Mouse (Mus musculus) MEL (cell line): ENCODE results near the gene Amz2. TPM values are rescaled to one million over a fixed set of nuclear protein-coding genes. Genes with fewer than 3 reads are reported as not detected.

ENCODE experiments used
- DNase-seq: peaks from one replicate; pipeline ENCODE4 v3.0.0; 2011; ENCODE audit warnings: low read depth, low spot score
- H3K27ac ChIP-seq: 2 replicates; pipeline ENCODE4 v1.5.1; 2012; ENCODE audit warnings: low read depth, mild to moderate bottlenecking, control low read depth, low read length, moderate library complexity; ENCODE audit not compliant: control insufficient read depth
- H3K27me3 ChIP-seq, 2 experiments: fragments of 150-350 bp in 1 of 2; sonication (generic) in 1 of 2; 2 replicates each; pipeline ENCODE4 v1.6.1; 2012; ENCODE audit warnings: low read length in 2 of 2, mild to moderate bottlenecking in 2 of 2, improper control_type of control experiment in 1 of 2, moderate library complexity in 1 of 2; ENCODE audit not compliant: insufficient read depth in 2 of 2, control insufficient read depth in 1 of 2
- H3K36me3 ChIP-seq, 2 experiments: 2 replicates each; pipeline ENCODE4 v1.6.1; 2012 to 2014; ENCODE audit warnings: low read length in 2 of 2, improper control_type of control experiment in 1 of 2, inconsistent platforms in 1 of 2, mild to moderate bottlenecking in 1 of 2; ENCODE audit not compliant: insufficient read depth in 2 of 2, control insufficient read depth in 1 of 2
- H3K4me1 ChIP-seq, 2 experiments: fragments of 150-350 bp in 1 of 2; sonication (generic) in 1 of 2; 2 replicates each; pipeline ENCODE4 v1.6.1; 2012; ENCODE audit warnings: low read length in 2 of 2, improper control_type of control experiment in 1 of 2, mild to moderate bottlenecking in 1 of 2; ENCODE audit not compliant: insufficient read depth in 2 of 2, control insufficient read depth in 1 of 2
- H3K4me3 ChIP-seq, 2 experiments: fragments of 150-350 bp in 1 of 2; sonication (generic) in 1 of 2; 2 replicates each; pipeline ENCODE4 v1.5.1; 2012; ENCODE audit warnings: low read depth in 2 of 2, low read length in 2 of 2, mild to moderate bottlenecking in 2 of 2, moderate library complexity in 2 of 2, control low read depth in 1 of 2, improper control_type of control experiment in 1 of 2; ENCODE audit not compliant: control insufficient read depth in 1 of 2, insufficient read depth in 1 of 2
- H3K79me2 ChIP-seq: 2 replicates; pipeline ENCODE4 v1.6.1; 2012; ENCODE audit warnings: mild to moderate bottlenecking, low read length, moderate library complexity; ENCODE audit not compliant: control insufficient read depth, poor library complexity, insufficient read depth
- H3K9ac ChIP-seq: 2 replicates; pipeline ENCODE4 v1.6.1; 2012; ENCODE audit warnings: low read depth, mild to moderate bottlenecking, control low read depth, low read length, moderate library complexity; ENCODE audit not compliant: control insufficient read depth, poor library complexity, severe bottlenecking
- H3K9me3 ChIP-seq: fragments of 150-350 bp; sonication (generic); replicated peaks from 2 replicates; pipeline ENCODE4 v1.6.1; 2012; ENCODE audit warnings: mild to moderate bottlenecking, low read length, improper control_type of control experiment, moderate library complexity; ENCODE audit not compliant: insufficient read depth
- BHLHE40 ChIP-seq: IDR thresholded peaks from 2 replicates; pipeline ENCODE4 v1.6.1; 2012; ENCODE audit warnings: low read depth, mild to moderate bottlenecking, inconsistent platforms, low read length, improper control_type of control experiment, borderline replicate concordance
- CHD1 ChIP-seq: IDR thresholded peaks from 2 replicates; pipeline ENCODE4 v1.6.1; 2012; ENCODE audit warnings: low read depth, mild to moderate bottlenecking, inconsistent platforms, low read length, improper control_type of control experiment
- CHD2 ChIP-seq: IDR thresholded peaks from 2 replicates; pipeline ENCODE4 v1.6.1; 2011; ENCODE audit warnings: low read length, improper control_type of control experiment
- CTCF ChIP-seq, 3 experiments: IDR thresholded peaks in 2 of 3; conservative IDR thresholded peaks in 1 of 3; 2 replicates each; pipeline ENCODE4 v1.5.1; 2011 to 2012; ENCODE audit warnings: low read length in 3 of 3, low read depth in 2 of 3, mild to moderate bottlenecking in 2 of 3, improper control_type of control experiment in 1 of 3, inconsistent platforms in 1 of 3, mixed read lengths in 1 of 3, moderate library complexity in 1 of 3; ENCODE audit not compliant: control insufficient read depth in 1 of 3, insufficient read depth in 1 of 3, poor library complexity in 1 of 3, severe bottlenecking in 1 of 3
- E2F4 ChIP-seq: IDR thresholded peaks from 2 replicates; pipeline ENCODE4 v1.6.1; 2011; ENCODE audit warnings: low read depth, low read length, improper control_type of control experiment, borderline replicate concordance
- ELF1 ChIP-seq: IDR thresholded peaks from 2 replicates; pipeline ENCODE4 v1.6.1; 2014; ENCODE audit warnings: low read depth, mild to moderate bottlenecking, inconsistent platforms, low read length, improper control_type of control experiment, moderate library complexity
- EP300 ChIP-seq, 2 experiments: IDR thresholded peaks; 2 replicates each; pipeline ENCODE4 v1.6.1; 2011; ENCODE audit warnings: improper control_type of control experiment in 2 of 2, low read length in 2 of 2, low read depth in 1 of 2, mild to moderate bottlenecking in 1 of 2
- ETS1 ChIP-seq: IDR thresholded peaks from 2 replicates; pipeline ENCODE4 v1.6.1; 2012; ENCODE audit warnings: low read depth, mild to moderate bottlenecking, inconsistent platforms, low read length, improper control_type of control experiment, moderate library complexity
- GABPA ChIP-seq: IDR thresholded peaks from 2 replicates; pipeline ENCODE4 v1.6.1; 2012; ENCODE audit warnings: low read depth, mild to moderate bottlenecking, inconsistent platforms, low read length, improper control_type of control experiment, moderate library complexity
- GATA1 ChIP-seq: IDR thresholded peaks from 2 replicates; pipeline ENCODE4 v1.6.1; 2011; ENCODE audit warnings: low read depth, low read length, improper control_type of control experiment
- HCFC1 ChIP-seq: IDR thresholded peaks from 2 replicates; pipeline ENCODE4 v1.6.1; 2012; ENCODE audit warnings: low read depth, mild to moderate bottlenecking, inconsistent platforms, low read length, improper control_type of control experiment, moderate library complexity
- JUND ChIP-seq: IDR thresholded peaks from 2 replicates; pipeline ENCODE4 v1.6.1; 2011; ENCODE audit warnings: low read depth, mild to moderate bottlenecking, improper control_type of control experiment, low read length
- KAT2A ChIP-seq: conservative IDR thresholded peaks from 2 replicates; pipeline ENCODE4 v1.6.1; 2012; ENCODE audit warnings: low read depth, low read length, improper control_type of control experiment, inconsistent platforms
- MAFK ChIP-seq: IDR thresholded peaks from 2 replicates; pipeline ENCODE4 v1.6.1; 2011; ENCODE audit warnings: low read depth, mild to moderate bottlenecking, low read length, improper control_type of control experiment, borderline replicate concordance
- MAX ChIP-seq: IDR thresholded peaks from 2 replicates; pipeline ENCODE4 v1.6.1; 2011; ENCODE audit warnings: low read length, improper control_type of control experiment
- MAZ ChIP-seq: IDR thresholded peaks from 2 replicates; pipeline ENCODE4 v1.6.1; 2012; ENCODE audit warnings: low read depth, mild to moderate bottlenecking, inconsistent platforms, low read length, improper control_type of control experiment
- MEF2A ChIP-seq: IDR thresholded peaks from 2 replicates; pipeline ENCODE4 v1.6.1; 2014; ENCODE audit warnings: low read depth, mild to moderate bottlenecking, inconsistent platforms, low read length, improper control_type of control experiment; ENCODE audit not compliant: poor library complexity, insufficient replicate concordance, severe bottlenecking; ENCODE audit errors: extremely low read depth
- MXI1 ChIP-seq: IDR thresholded peaks from 2 replicates; pipeline ENCODE4 v1.6.1; 2011; ENCODE audit warnings: mild to moderate bottlenecking, low read depth, low read length, improper control_type of control experiment
- MYB ChIP-seq: IDR thresholded peaks from 2 replicates; pipeline ENCODE4 v1.6.1; 2011; ENCODE audit warnings: mild to moderate bottlenecking, low read depth, low read length, improper control_type of control experiment
- MYC ChIP-seq: IDR thresholded peaks from 2 replicates; pipeline ENCODE4 v1.6.1; 2011; ENCODE audit warnings: low read depth, mild to moderate bottlenecking, low read length, improper control_type of control experiment, moderate library complexity
- NELFE ChIP-seq: IDR thresholded peaks from 2 replicates; pipeline ENCODE4 v1.6.1; 2011; ENCODE audit warnings: low read depth, low read length, improper control_type of control experiment
- NRF1 ChIP-seq: IDR thresholded peaks from 2 replicates; pipeline ENCODE4 v1.6.1; 2014; ENCODE audit warnings: low read depth, mild to moderate bottlenecking, inconsistent platforms, low read length, improper control_type of control experiment, moderate library complexity; ENCODE audit not compliant: poor library complexity, insufficient read depth, severe bottlenecking
- POLR2A ChIP-seq, 2 experiments: IDR thresholded peaks; 2 replicates each; pipeline ENCODE4 v1.6.1; 2011 to 2012; ENCODE audit warnings: low read length in 2 of 2, mild to moderate bottlenecking in 2 of 2, control low read depth in 1 of 2, improper control_type of control experiment in 1 of 2, low read depth in 1 of 2, moderate library complexity in 1 of 2; ENCODE audit not compliant: control insufficient read depth in 1 of 2, insufficient read depth in 1 of 2, poor library complexity in 1 of 2
- POLR2AphosphoS2 ChIP-seq: IDR thresholded peaks from 2 replicates; pipeline ENCODE4 v1.6.1; 2011; ENCODE audit warnings: low read length, improper control_type of control experiment
- POLR2AphosphoS5 ChIP-seq: IDR thresholded peaks from 2 replicates; pipeline ENCODE4 v1.6.1; 2012; ENCODE audit warnings: low read depth, borderline replicate concordance, mild to moderate bottlenecking, inconsistent platforms, low read length, moderate library complexity, mixed read lengths
- RAD21 ChIP-seq: IDR thresholded peaks from 2 replicates; pipeline ENCODE4 v1.6.1; 2011; ENCODE audit warnings: mild to moderate bottlenecking, low read depth, low read length, improper control_type of control experiment
- RCOR1 ChIP-seq: IDR thresholded peaks from 2 replicates; pipeline ENCODE4 v1.6.1; 2012; ENCODE audit warnings: low read depth, mild to moderate bottlenecking, inconsistent platforms, low read length, improper control_type of control experiment
- SIN3A ChIP-seq: IDR thresholded peaks from 2 replicates; pipeline ENCODE4 v1.6.1; 2012; ENCODE audit warnings: low read length, improper control_type of control experiment, inconsistent platforms
- SMC3 ChIP-seq: IDR thresholded peaks from 2 replicates; pipeline ENCODE4 v1.6.1; 2011; ENCODE audit warnings: low read depth, low read length, improper control_type of control experiment
- TAL1 ChIP-seq: IDR thresholded peaks from 2 replicates; pipeline ENCODE4 v1.6.1; 2012; ENCODE audit warnings: mild to moderate bottlenecking, inconsistent platforms, low read length, moderate library complexity, mixed read lengths
- TCF12 ChIP-seq: IDR thresholded peaks from 2 replicates; pipeline ENCODE4 v1.6.1; 2014; ENCODE audit warnings: low read depth, mild to moderate bottlenecking, inconsistent platforms, low read length, improper control_type of control experiment, moderate library complexity
- UBTF ChIP-seq: IDR thresholded peaks from 2 replicates; pipeline ENCODE4 v1.6.1; 2012; ENCODE audit warnings: low read depth, mild to moderate bottlenecking, inconsistent platforms, low read length, improper control_type of control experiment, moderate library complexity, borderline replicate concordance; ENCODE audit not compliant: insufficient read depth
- USF2 ChIP-seq, 2 experiments: IDR thresholded peaks; 2 replicates each; pipeline ENCODE4 v1.6.1; 2011 to 2012; ENCODE audit warnings: improper control_type of control experiment in 2 of 2, low read length in 2 of 2, borderline replicate concordance in 1 of 2, inconsistent platforms in 1 of 2, low read depth in 1 of 2, mild to moderate bottlenecking in 1 of 2; ENCODE audit not compliant: insufficient read depth in 1 of 2
- ZC3H11A ChIP-seq: IDR thresholded peaks from 2 replicates; pipeline ENCODE4 v1.6.1; 2012; ENCODE audit warnings: low read depth, mild to moderate bottlenecking, inconsistent platforms, low read length, improper control_type of control experiment
- ZKSCAN1 ChIP-seq: IDR thresholded peaks from 2 replicates; pipeline ENCODE4 v1.6.1; 2012; ENCODE audit warnings: low read depth, mild to moderate bottlenecking, inconsistent platforms, low read length, improper control_type of control experiment, moderate library complexity
- ZMIZ1 ChIP-seq: IDR thresholded peaks from 2 replicates; pipeline ENCODE4 v1.6.1; 2012; ENCODE audit warnings: low read depth, mild to moderate bottlenecking, inconsistent platforms, low read length, improper control_type of control experiment, moderate library complexity
- ZNF384 ChIP-seq: IDR thresholded peaks from 2 replicates; pipeline ENCODE4 v1.6.1; 2012; ENCODE audit warnings: low read depth, mild to moderate bottlenecking, inconsistent platforms, low read length, improper control_type of control experiment
- polyA plus RNA-seq, 2 experiments: library from polyadenylated mRNA; stranded (reverse) in 1 of 2; unstranded in 1 of 2; fragments of >175 nt in 1 of 2; fragments of >200 nt in 1 of 2; gene quantifications; 2 replicates each; pipeline versions ENCODE4 v1.2.1 to v1.2.4; 2012; ENCODE audit warnings: low replicate concordance in 2 of 2, low read depth in 1 of 2; ENCODE audit not compliant: insufficient read length in 2 of 2, insufficient read depth in 1 of 2, missing spikeins in 1 of 2
- total RNA-seq: library from RNA; depleted of rRNA; stranded (reverse); fragments of 300-350 nt; gene quantifications from 2 replicates; pipeline ENCODE4 v1.2.3, GENCODE M21; 2012

Amz2 gene
- total and polyA plus RNA-seq, 3 experiments: 40.2 to 1,743 (median 47.1) TPM

GRCm38 (mm10) chr11:109470170-109470569 lies 44.4 kb downstream of the Amz2 start:
- H3K27me3 ChIP-seq: no peaks in the 10 kb centered on the region
- DNase-seq: peak; percentile 77
- no peaks in the 10 kb centered on the region for H3K9me3 ChIP-seq
- H3K4me3 ChIP-seq: peak overlapping the region; percentile 13 to 98; a peak in 3 of 4 replicates
- peaks cover 0 to 37% of the 10 kb centered on the region in 2 experiments; a peak in 2 of 4 replicates for H3K36me3 ChIP-seq
- peaks cover 17 to 47% of the 10 kb centered on the region in 2 experiments for H3K4me1 ChIP-seq
- H3K9ac ChIP-seq: peak overlapping the region; percentile 23
- H3K27ac ChIP-seq: peak overlapping the region; percentile 7; the same call in 1 of the 2 replicates
- H3K79me2 ChIP-seq: peaks cover 55% of the 10 kb centered on the region
- TF ChIP-seq MYB (no peak), NELFE (no peak; the same call in 1 of the 2 replicates), ELF1 (peak; percentile 52; the same call in 1 of the 2 replicates), MEF2A (no peak), MAZ (no peak), E2F4 (no peak), KAT2A (no peak), GATA1 (no peak), UBTF (no peak), MAFK (no peak), RAD21 (no peak), HCFC1 (peak; percentile 38; the same call in 1 of the 2 replicates), GABPA (no peak), ETS1 (no peak), MAX (peak; percentile 58; the same call in 1 of the 2 replicates), POLR2AphosphoS2 (no peak), EP300 (IDR thresholded peaks at IDR 0.05; ENCODE audit: low read depth in 1 of 2, low read length in 2 of 2) (peak in 1 of 2 experiments; percentile 14; a peak in 1 of 4 replicates), NRF1 (no peak), BHLHE40 (no peak), SIN3A (peak; percentile 75), ZC3H11A (peak; percentile 15; the same call in 1 of the 2 replicates), TAL1 (no peak), JUND (no peak), CHD2 (no peak), MYC (no peak), POLR2A (IDR thresholded peaks at IDR 0.05; ENCODE audit: control insufficient read depth in 1 of 2, insufficient read depth in 1 of 2, low read depth in 1 of 2, low read length in 2 of 2, poor library complexity in 1 of 2) (no peak; a peak in 1 of 4 replicates), CHD1 (no peak), USF2 (IDR thresholded peaks at IDR 0.05; ENCODE audit: borderline replicate concordance in 1 of 2, insufficient read depth in 1 of 2, low read depth in 1 of 2, low read length in 2 of 2) (no peak), TCF12 (no peak), ZNF384 (no peak), RCOR1 (no peak), CTCF (IDR thresholded peaks at IDR 0.05 in 2 of 3, conservative IDR thresholded peaks at IDR 0.05 in 1 of 3; ENCODE audit: control insufficient read depth in 1 of 3, insufficient read depth in 1 of 3, low read depth in 2 of 3, low read length in 3 of 3, poor library complexity in 1 of 3, severe bottlenecking in 1 of 3) (no peak), MXI1 (peak; percentile 61; the same call in 1 of the 2 replicates), SMC3 (no peak), ZKSCAN1 (no peak), POLR2AphosphoS5 (no peak), ZMIZ1 (no peak)
